Mouse (Mus musculus) kidney, adult 8-10 months (tissue): ENCODE results near the gene Cdc16.

ENCODE experiments used
- DNase-seq, 2 experiments: peaks; one replicate each; pipeline ENCODE4 v3.0.0; 2022

Cdc16 gene

GRCm38 (mm10) chr8:13828598-13829172 is 71.2 kb downstream of the Cdc16 start:
- no peak for DNase-seq
